8 mouse cellular contexts compared by ENCODE assay signal in genomic region chr4:149047360-149047759, GRCm38 (mm10). TPM values are rescaled to one million over a fixed set of nuclear protein-coding genes. Genes with fewer than 3 reads are reported as not detected.
DNase-seq lines count a peak whose midpoint lies in the region; ATAC-seq lines count a peak whose summit lies in the region.

No protein-coding gene starts in this region.

- ATAC-seq in megakaryocyte-erythroid progenitor cell, adult 5-6 weeks (replicated peaks; ENCODE audit: low FRiP score, low TSS enrichment, poor library complexity, severe bottlenecking) = 0 out of 2 replicates have a peak, but pooled peaks have one; percentile 34

- DNase-seq in right cerebral cortex, postnatal 4 days = peak; percentile 26
- DNase-seq in right cerebral cortex, adult 2 months (ENCODE audit: low spot score in 2 of 2) = no peak
- DNase-seq in embryo, embryonic 10.5 days (ENCODE audit: low spot score) = peak; percentile 83
- peak; percentile 79 to 82 for DNase-seq in heart, postnatal 10 days
- peak; percentile 81 to 87 for DNase-seq in kidney, postnatal 25 days
- peak; percentile 26 for DNase-seq in urinary bladder, postnatal 25 days (ENCODE audit: low spot score)
- no peak for DNase-seq in layer of hippocampus, adult 9-10 months (ENCODE audit: low spot score)

- intact Hi-C loops in heart, postnatal 10 days (cut with DNase I) = loop anchor here (5.0 kb wide), 3 partner anchors 85 to 300 kb away; no protein-coding TSS in a partner anchor

RNA-seq across cellular contexts. Expression of gene Pex14, which starts 52.3 kb away (rescaled TPM):
- 10 to 100 TPM; 26.5 to 27.2 TPM for total RNA-seq in heart, postnatal 10 days (2021)
- total RNA-seq in megakaryocyte-erythroid progenitor cell, adult 5-6 weeks (2014; fragmentation: Nextera tagmentation) = 10.3 and 15.8 TPM in 2 replicates
- 8.0 and 16.8 TPM in 2 replicates for total RNA-seq in megakaryocyte-erythroid progenitor cell, adult 5-6 weeks (2017)

RNA-seq across cellular contexts. Expression of gene Dffa, which starts 56.6 kb away (rescaled TPM):
- 10 to 100 TPM; 33.5 to 38.7 TPM for total RNA-seq in heart, postnatal 10 days (2021)
- total RNA-seq in megakaryocyte-erythroid progenitor cell, adult 5-6 weeks (2014; fragmentation: Nextera tagmentation) = 27.6 and 28.1 TPM in 2 replicates
- 20.3 and 25.6 TPM in 2 replicates for total RNA-seq in megakaryocyte-erythroid progenitor cell, adult 5-6 weeks (2017)

Comparison
In these comparisons a context has a peak if more than half of its experiments do, and no peak if none do; other contexts are left out.
1. DNase-seq: peak in right cerebral cortex, postnatal 4 days (single experiment), embryo, embryonic 10.5 days (single experiment), heart, postnatal 10 days (2 of 2), kidney, postnatal 25 days (2 of 2) and urinary bladder, postnatal 25 days (single experiment); none in right cerebral cortex, adult 2 months (0 of 2) and layer of hippocampus, adult 9-10 months (single experiment).